Mouse (Mus musculus): ENCODE data around the gene Chtf18. TPM values are rescaled to one million over a fixed set of nuclear protein-coding genes. Genes with fewer than 3 reads are reported as not detected.

Chtf18 gene
- polyA plus RNA-seq, 1 experiment from 2014 or later, result 20.4 TPM

DNA sequence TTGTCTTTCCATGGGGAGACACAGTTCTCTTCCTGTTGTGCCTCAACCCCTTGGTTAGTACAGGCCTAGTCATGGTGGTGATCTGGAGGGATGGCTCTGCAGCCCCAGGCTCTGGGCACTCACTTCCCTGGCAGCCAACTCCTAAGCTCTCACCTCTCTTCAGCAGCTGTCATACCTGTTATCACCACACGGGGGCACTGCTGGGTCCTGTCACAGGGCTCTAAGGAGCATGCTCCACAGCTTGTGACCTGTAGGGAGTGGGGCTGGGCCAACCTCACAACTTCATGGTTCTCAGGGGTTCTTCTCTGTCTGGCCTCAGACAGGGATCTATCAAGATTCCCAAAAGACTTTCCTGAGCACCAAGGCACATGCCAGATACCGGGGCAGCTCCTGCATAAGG lies 4.9 kb upstream of the Chtf18 start:
- Histone ChIP-seq H3K4me3 (no peak overlapping the region), H3K4me1 (peaks cover 11% of the 10 kb centered on the region), H3K36me3 (peaks cover 12% of the 10 kb centered on the region), H3K4me2 (no peak overlapping the region), H3K27me3 (replicated peaks) (peaks cover 7% of the 10 kb centered on the region; the same call in 1 of the 2 replicates), H3K27ac (replicated peaks) (no peak overlapping the region), H3K9ac (no peak overlapping the region), H3K9me3 (no peaks in the 10 kb centered on the region)
- WGBS, result 18% methylated on average over 2 of the region's 2 CpGs
- ATAC-seq (ENCODE audit: extremely low read depth, insufficient number of reproducible peaks, low FRiP score, low TSS enrichment), result no peak

DNA sequence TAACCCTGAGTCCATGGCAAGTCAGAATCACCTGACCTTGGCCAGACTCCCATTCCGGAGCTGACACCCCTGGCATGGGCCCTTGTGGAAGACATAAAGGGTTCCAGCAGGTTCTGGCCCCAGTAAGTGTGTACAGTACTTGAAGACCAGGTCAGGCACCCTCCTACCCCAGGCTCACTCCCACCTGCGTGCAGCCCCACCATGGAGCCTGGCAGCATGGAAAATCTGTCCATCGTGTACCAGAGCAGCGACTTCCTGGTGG lies 721 bp upstream of the Chtf18 start:
- Histone ChIP-seq H3K27me3 (replicated peaks) (no peaks in the 10 kb centered on the region), H3K36me3 (peaks cover 34% of the 10 kb centered on the region), H3K4me1 (peaks cover 23% of the 10 kb centered on the region), H3K4me2 (peak overlapping the region; percentile 91), H3K9ac (peak overlapping the region; percentile 85), H3K9me3 (no peaks in the 10 kb centered on the region), H3K27ac (replicated peaks) (0 out of 2 replicates have a peak overlapping the region, but pooled peaks have one; percentile 20), H3K4me3 (peak overlapping the region; percentile 68)
- 9% methylated on average over 4 of the region's 4 CpGs for WGBS
- ATAC-seq (ENCODE audit: extremely low read depth, insufficient number of reproducible peaks, low FRiP score, low TSS enrichment), result no peak; the same call in 1 of the 2 replicates

- peaks cover 61% of the 10 kb centered on the region for H3K36me3 ChIP-seq
- H3K4me3 ChIP-seq, result no peak overlapping the region
- peaks cover 23% of the 10 kb centered on the region for H3K4me1 ChIP-seq
- no peak overlapping the region for H3K27ac ChIP-seq (replicated peaks)
- H3K9ac ChIP-seq, result no peak overlapping the region
- ATAC-seq (ENCODE audit: extremely low read depth, insufficient number of reproducible peaks, low FRiP score, low TSS enrichment), result no peak
- no peaks in the 10 kb centered on the region for H3K9me3 ChIP-seq
- H3K27me3 ChIP-seq (replicated peaks), result no peaks in the 10 kb centered on the region
- no peak overlapping the region for H3K4me2 ChIP-seq
- 79% methylated on average over 6 of the region's 6 CpGs for WGBS
Observed at GRCm38 (mm10) chr17:25725264-25725663, 2.0 kb downstream of the Chtf18 start.

GRCm38 (mm10) chr17:25723919-25724318 lies 3.3 kb downstream of the Chtf18 start:
- H3K4me3 ChIP-seq, result no peak overlapping the region
- H3K27ac ChIP-seq (replicated peaks), result no peak overlapping the region
- ATAC-seq (ENCODE audit: extremely low read depth, insufficient number of reproducible peaks, low FRiP score, low TSS enrichment), result no peak
- H3K9me3 ChIP-seq, result no peaks in the 10 kb centered on the region
- H3K4me1 ChIP-seq, result peaks cover 23% of the 10 kb centered on the region
- no peak overlapping the region for H3K4me2 ChIP-seq
- no peak overlapping the region for H3K9ac ChIP-seq
- peaks cover 4% of the 10 kb centered on the region for H3K27me3 ChIP-seq (replicated peaks)
- peaks cover 66% of the 10 kb centered on the region for H3K36me3 ChIP-seq
- 80% methylated on average over 7 of the region's 7 CpGs for WGBS

- no peak for ATAC-seq (ENCODE audit: extremely low read depth, insufficient number of reproducible peaks, low FRiP score, low TSS enrichment)
Observed at GRCm38 (mm10) chr17:25723470-25723869, 3.7 kb downstream of the Chtf18 start.

GRCm38 (mm10) chr17:25721476-25721875 lies 5.7 kb downstream of the Chtf18 start:
- Histone ChIP-seq H3K4me3 (no peak overlapping the region), H3K4me2 (no peak overlapping the region), H3K9me3 (no peaks in the 10 kb centered on the region), H3K36me3 (peaks cover 63% of the 10 kb centered on the region), H3K27me3 (replicated peaks) (peaks cover 28% of the 10 kb centered on the region), H3K27ac (replicated peaks) (no peak overlapping the region), H3K4me1 (peaks cover 22% of the 10 kb centered on the region), H3K9ac (no peak overlapping the region)
- no peak for ATAC-seq (ENCODE audit: extremely low read depth, insufficient number of reproducible peaks, low FRiP score, low TSS enrichment)
- WGBS, result 95% methylated on average over 5 of the region's 5 CpGs

More at GRCm38 (mm10) chr17:25723470-25723869, 3.7 kb downstream of the Chtf18 start:
- peaks cover 63% of the 10 kb centered on the region for H3K36me3 ChIP-seq
- 95% methylated on average over 19 of the region's 19 CpGs for WGBS
- H3K4me1 ChIP-seq, result peaks cover 19% of the 10 kb centered on the region
- peaks cover 8% of the 10 kb centered on the region for H3K27me3 ChIP-seq (replicated peaks)
- H3K4me3 ChIP-seq, result no peak overlapping the region
- no peak overlapping the region for H3K27ac ChIP-seq (replicated peaks)
- H3K9ac ChIP-seq, result no peak overlapping the region
- H3K9me3 ChIP-seq, result no peaks in the 10 kb centered on the region
- no peak overlapping the region for H3K4me2 ChIP-seq

DNA sequence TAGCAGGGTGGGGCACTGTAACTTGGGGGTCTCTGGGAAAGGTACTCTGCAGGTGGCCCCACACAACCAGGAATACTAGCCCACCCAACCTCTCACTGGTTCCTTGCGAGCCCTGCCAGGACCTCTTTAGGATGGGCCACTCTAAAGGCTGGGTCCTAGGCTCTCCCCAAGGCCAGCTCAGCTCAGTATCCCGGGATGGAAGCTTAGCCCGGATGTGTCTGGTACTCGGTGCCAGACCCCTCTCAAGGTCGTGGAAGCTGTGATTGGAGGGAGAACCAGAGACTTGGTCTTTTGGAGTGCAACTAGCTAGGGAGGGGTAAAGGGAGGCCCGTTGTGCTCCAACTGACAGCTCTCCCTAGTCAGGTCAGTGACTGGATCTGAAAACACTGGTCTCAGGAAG lies 9.5 kb downstream of the Chtf18 start:
- no peak for ATAC-seq (ENCODE audit: extremely low read depth, insufficient number of reproducible peaks, low FRiP score, low TSS enrichment)
- peak overlapping the region; percentile 79 for H3K4me2 ChIP-seq
- peak overlapping the region; percentile 53 for H3K4me3 ChIP-seq
- H3K27me3 ChIP-seq (replicated peaks), result peaks cover 53% of the 10 kb centered on the region
- peaks cover 26% of the 10 kb centered on the region for H3K4me1 ChIP-seq
- peaks cover 38% of the 10 kb centered on the region for H3K36me3 ChIP-seq
- H3K27ac ChIP-seq (replicated peaks), result no peak overlapping the region
- H3K9me3 ChIP-seq, result no peaks in the 10 kb centered on the region
- peak overlapping the region; percentile 67 for H3K9ac ChIP-seq
- 8% methylated on average over 6 of the region's 6 CpGs for WGBS

DNA sequence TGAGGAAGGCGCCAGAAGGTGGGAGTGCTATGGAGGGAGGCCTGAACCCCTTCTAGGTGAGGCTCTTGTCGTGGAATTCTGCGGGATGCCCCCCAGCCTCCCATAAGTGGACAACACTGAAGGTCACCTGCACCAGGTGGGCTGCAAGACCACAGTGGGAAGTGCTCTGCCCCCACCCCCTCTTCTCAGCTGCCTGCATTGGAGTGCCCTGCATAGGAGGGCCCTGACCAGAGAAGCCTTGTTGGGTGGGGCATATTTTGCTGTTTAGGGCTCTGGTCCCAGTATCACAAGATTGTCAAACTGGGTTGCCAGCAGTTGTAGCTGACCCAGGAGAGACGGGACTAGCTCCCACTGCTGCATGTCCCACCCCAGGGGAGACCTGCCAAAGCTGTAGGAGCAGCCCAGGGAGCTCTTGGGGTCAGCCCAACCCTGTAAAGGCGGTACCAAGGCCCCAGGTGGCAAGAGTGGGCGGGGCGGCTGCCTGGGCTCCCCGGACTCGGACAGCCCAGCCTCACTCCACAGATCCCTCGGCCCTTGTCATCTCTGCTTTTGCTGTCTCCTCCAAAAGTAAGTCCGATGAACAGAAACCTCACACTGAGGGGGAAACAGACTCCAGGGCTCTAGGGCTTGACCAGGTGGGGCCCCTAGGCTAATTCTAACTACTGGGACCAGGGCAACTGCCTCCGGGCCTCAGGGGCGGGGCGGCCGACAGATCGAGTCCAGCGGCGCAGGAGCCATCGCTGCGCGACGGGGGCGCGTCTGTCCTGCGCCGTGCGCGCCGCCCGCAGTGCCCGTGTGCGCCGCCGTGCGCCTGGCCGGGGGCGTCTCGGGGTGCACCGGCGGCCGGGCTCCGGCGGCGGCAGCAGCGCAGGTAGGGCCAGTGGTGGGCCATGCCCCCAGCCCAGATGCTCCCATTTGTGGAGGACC lies 10.2 kb downstream of the Chtf18 start, which contains the start of gene Gng13:
Gene Gng13, plus strand, starts transcription at position 461 of the 927 bp plus-strand sequence.
- Histone ChIP-seq H3K4me3 (peak within 1 kb of the TSS; percentile 53), H3K27ac (replicated peaks) (no peak within 1 kb of the TSS), H3K4me1 (peaks cover 26% of the 10 kb centered on the region), H3K9ac (peak within 1 kb of the TSS; percentile 67), H3K4me2 (peak within 1 kb of the TSS; percentile 79), H3K36me3 (peaks cover 31% of the 10 kb centered on the region), H3K9me3 (no peaks in the 10 kb centered on the region), H3K27me3 (replicated peaks) (peaks cover 57% of the 10 kb centered on the region)
- WGBS, result 2% methylated on average over 45 of the region's 45 CpGs
- ATAC-seq (ENCODE audit: extremely low read depth, insufficient number of reproducible peaks, low FRiP score, low TSS enrichment), result no peak

- 4% methylated on average over 6 of the region's 6 CpGs for WGBS
- Histone ChIP-seq H3K4me1 (peaks cover 26% of the 10 kb centered on the region), H3K36me3 (peaks cover 23% of the 10 kb centered on the region), H3K9me3 (no peaks in the 10 kb centered on the region), H3K4me2 (peak overlapping the region; percentile 79; the same call in 1 of the 2 replicates), H3K9ac (no peak overlapping the region), H3K4me3 (no peak overlapping the region), H3K27me3 (replicated peaks) (peaks cover 58% of the 10 kb centered on the region), H3K27ac (replicated peaks) (no peak overlapping the region)
- no peak for ATAC-seq (ENCODE audit: extremely low read depth, insufficient number of reproducible peaks, low FRiP score, low TSS enrichment)
Observed at GRCm38 (mm10) chr17:25716130-25716529, 11.1 kb downstream of the Chtf18 start.

GRCm38 (mm10) chr17:25715627-25716026 lies 11.6 kb downstream of the Chtf18 start:
- H3K4me2 ChIP-seq, result no peak overlapping the region
- no peak overlapping the region for H3K9ac ChIP-seq
- ATAC-seq (ENCODE audit: extremely low read depth, insufficient number of reproducible peaks, low FRiP score, low TSS enrichment), result no peak
- H3K4me3 ChIP-seq, result no peak overlapping the region
- peaks cover 58% of the 10 kb centered on the region for H3K27me3 ChIP-seq (replicated peaks)
- peaks cover 18% of the 10 kb centered on the region for H3K36me3 ChIP-seq
- H3K27ac ChIP-seq (replicated peaks), result no peak overlapping the region
- no peaks in the 10 kb centered on the region for H3K9me3 ChIP-seq
- peaks cover 26% of the 10 kb centered on the region for H3K4me1 ChIP-seq
- WGBS, result 28% methylated on average over 3 of the region's 3 CpGs

- Histone ChIP-seq H3K9me3 (peaks cover 4% of the 10 kb centered on the region), H3K27me3 (replicated peaks) (peaks cover 27% of the 10 kb centered on the region), H3K36me3 (no peaks in the 10 kb centered on the region), H3K4me1 (peaks cover 7% of the 10 kb centered on the region), H3K9ac (no peak overlapping the region), H3K27ac (replicated peaks) (no peak overlapping the region), H3K4me3 (no peak overlapping the region), H3K4me2 (no peak overlapping the region)
- WGBS, result 63% methylated on average over 4 of the region's 4 CpGs
- no peak for ATAC-seq (ENCODE audit: extremely low read depth, insufficient number of reproducible peaks, low FRiP score, low TSS enrichment)
Observed at GRCm38 (mm10) chr17:25711136-25711535, 16.1 kb downstream of the Chtf18 start.

- H3K4me3 ChIP-seq, result no peak overlapping the region
- H3K4me1 ChIP-seq, result no peaks in the 10 kb centered on the region
- no peak overlapping the region for H3K9ac ChIP-seq
- no peaks in the 10 kb centered on the region for H3K36me3 ChIP-seq
- H3K9me3 ChIP-seq, result peaks cover 4% of the 10 kb centered on the region
- peaks cover 15% of the 10 kb centered on the region for H3K27me3 ChIP-seq (replicated peaks)
- no peak for ATAC-seq (ENCODE audit: extremely low read depth, insufficient number of reproducible peaks, low FRiP score, low TSS enrichment)
- H3K4me2 ChIP-seq, result no peak overlapping the region
- WGBS, result 88% methylated on average over 2 of the region's 2 CpGs
- no peak overlapping the region for H3K27ac ChIP-seq (replicated peaks)
Observed at GRCm38 (mm10) chr17:25709994-25710393, 17.2 kb downstream of the Chtf18 start.
